Mouse (Mus musculus): ENCODE data around the gene Stac3. TPM values are rescaled to one million over a fixed set of nuclear protein-coding genes. Genes with fewer than 3 reads are reported as not detected.

Stac3 gene
- 0.59 and 0.65 TPM in 2 replicates for polyA plus RNA-seq (2015; fragmentation: Nextera tagmentation; extraction: Ambion mirVana)

DNA sequence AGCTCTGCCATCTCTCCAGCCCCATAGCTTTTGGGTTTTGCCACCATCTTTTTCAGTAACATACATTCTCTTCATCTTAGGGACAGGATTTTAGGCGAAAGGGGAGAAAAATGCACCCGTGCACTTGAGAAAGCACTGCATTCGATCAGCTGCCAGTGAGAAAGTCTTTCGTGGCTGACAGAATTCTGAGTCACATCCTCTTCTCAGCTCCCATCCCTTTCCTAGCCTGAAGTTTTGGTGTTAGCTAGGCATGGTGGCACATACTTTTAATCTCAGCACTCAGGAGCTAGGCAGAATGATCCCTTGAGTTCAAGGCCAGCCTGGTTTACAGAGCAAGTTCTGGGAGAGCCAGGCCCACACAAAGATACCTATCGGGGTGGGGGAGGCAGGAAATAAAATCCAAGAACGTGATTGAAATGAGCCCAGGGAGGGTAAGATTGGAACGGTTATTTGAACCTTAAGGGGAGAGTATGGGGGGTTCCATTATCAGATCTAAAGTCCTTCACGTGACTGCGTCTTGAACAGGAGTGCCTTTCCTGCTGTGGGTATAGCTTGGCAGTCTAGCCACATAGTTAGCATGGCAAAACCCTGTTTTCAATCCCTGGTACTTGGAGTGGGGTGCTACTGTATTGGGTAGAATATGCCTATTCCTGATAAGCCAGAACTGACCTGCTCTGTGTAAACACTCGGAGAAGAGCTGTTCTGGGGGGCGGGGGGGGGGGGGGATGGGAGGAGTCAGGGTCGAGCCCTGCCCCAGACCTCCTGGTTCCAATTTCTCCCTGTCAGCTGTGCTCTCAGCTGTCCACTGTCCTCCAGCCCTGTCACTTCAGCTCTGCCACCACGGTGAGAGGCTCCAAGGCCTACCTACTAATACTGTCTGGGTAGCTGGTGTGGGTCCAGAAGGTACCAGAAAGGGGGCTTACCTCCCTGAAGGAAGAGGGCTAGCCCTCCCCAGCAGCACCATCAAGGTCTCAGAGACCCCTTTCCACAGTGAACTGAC is at the start of gene Stac3:
Gene Stac3, plus strand, starts transcription at position 793 of the 1,000 bp plus-strand sequence.
- H3K27me3 ChIP-seq (ENCODE audit: control insufficient read depth, insufficient read depth, low read depth, low read length), result no peaks in the 10 kb centered on the region
- no peak for ATAC-seq (ENCODE audit: low read depth)

DNA sequence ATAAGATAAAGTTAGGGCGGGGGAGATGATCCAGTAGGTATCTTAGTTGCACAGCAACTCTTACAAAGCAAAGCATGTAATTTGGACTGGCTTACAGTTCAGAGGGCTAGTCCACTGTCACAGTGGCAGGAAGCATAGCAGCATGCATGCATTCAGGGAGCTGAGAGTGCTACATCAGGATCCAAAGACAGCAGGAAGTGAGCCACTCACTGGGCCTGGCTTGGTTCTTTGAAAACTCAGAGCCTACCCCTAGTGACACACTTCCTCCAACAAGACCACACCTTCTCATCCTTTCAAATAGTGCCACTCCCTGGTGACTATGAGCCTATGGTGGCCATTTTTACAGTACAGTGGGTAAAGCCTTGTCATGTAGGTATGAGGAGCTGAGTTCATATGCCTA is 47.8 kb upstream of the Stac3 start:
- Histone ChIP-seq H3K4me1 (ENCODE audit: control insufficient read depth, low read depth, low read length) (no peaks in the 10 kb centered on the region), H3K9ac (ENCODE audit: low read depth, low read length) (no peak overlapping the region), H3K9me3 (replicated peaks; ENCODE audit: control insufficient read depth, low read length) (no peaks in the 10 kb centered on the region), H3K36me3 (ENCODE audit: control insufficient read depth, insufficient read depth) (peaks cover 35% of the 10 kb centered on the region), H3K27ac (ENCODE audit: low read length) (no peak overlapping the region), H3K4me3 (ENCODE audit: low read depth, low read length) (no peak overlapping the region), H3K4me2 (ENCODE audit: low read depth, low read length) (no peak overlapping the region), H3K27me3 (ENCODE audit: control insufficient read depth, insufficient read depth, low read depth, low read length) (no peaks in the 10 kb centered on the region)
- ATAC-seq (ENCODE audit: low read depth), result no peak
- 86% methylated on average over 1 of the region's 1 CpGs for WGBS (ENCODE audit: insufficient replicate concordance)

More for the DNA sequence above, at the start of gene Stac3:
- Histone ChIP-seq H3K27ac (ENCODE audit: low read length) (no peak within 1 kb of the TSS), H3K4me2 (ENCODE audit: low read depth, low read length) (no peak within 1 kb of the TSS), H3K9me3 (replicated peaks; ENCODE audit: control insufficient read depth, low read length) (no peaks in the 10 kb centered on the region), H3K9ac (ENCODE audit: low read depth, low read length) (no peak within 1 kb of the TSS), H3K4me3 (ENCODE audit: low read depth, low read length) (no peak within 1 kb of the TSS), H3K36me3 (ENCODE audit: control insufficient read depth, insufficient read depth) (peaks cover 13% of the 10 kb centered on the region), H3K4me1 (ENCODE audit: control insufficient read depth, low read depth, low read length) (no peaks in the 10 kb centered on the region)
- WGBS (ENCODE audit: insufficient replicate concordance), result 55% methylated on average over 13 of the region's 13 CpGs

DNA sequence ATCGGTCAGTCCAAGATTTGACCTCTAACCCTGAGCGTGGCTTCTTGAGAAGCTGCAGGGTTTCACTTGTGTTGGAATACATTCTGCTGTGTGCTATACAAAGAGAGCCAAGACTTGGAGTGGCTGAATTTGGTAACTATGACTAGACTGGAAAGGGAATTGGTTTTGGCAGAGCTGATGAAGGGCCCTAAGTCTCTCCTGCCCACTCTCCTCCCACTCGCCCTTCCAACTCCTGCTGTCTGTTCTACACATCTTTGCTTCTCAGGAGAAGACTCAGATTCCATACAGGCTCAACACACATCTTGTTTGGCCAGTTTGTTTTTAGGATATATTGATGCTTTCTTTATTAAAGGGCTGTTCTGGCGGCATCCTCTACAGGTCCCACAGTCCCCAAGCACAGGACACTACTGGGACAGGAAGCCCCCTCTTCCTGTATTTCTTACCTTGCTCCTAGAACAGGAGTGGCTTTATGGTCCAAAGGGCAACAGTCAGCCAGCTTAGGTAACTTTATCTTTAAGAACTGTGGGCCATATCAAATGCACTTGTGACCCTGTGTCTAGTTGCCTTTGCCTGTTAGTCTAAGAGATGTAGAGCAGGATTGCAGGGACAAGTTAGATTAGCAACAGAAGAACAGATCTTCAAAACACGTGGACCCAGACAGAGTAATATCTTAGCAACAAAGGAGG is 38.9 kb upstream of the Stac3 start:
- no peak overlapping the region for H3K27ac ChIP-seq (ENCODE audit: low read length)
- no peaks in the 10 kb centered on the region for H3K27me3 ChIP-seq (ENCODE audit: control insufficient read depth, insufficient read depth, low read depth, low read length)
- no peaks in the 10 kb centered on the region for H3K4me1 ChIP-seq (ENCODE audit: control insufficient read depth, low read depth, low read length)
- H3K4me2 ChIP-seq (ENCODE audit: low read depth, low read length), result no peak overlapping the region
- no peak for ATAC-seq (ENCODE audit: low read depth)
- peaks cover 8% of the 10 kb centered on the region for H3K36me3 ChIP-seq (ENCODE audit: control insufficient read depth, insufficient read depth)
- no peaks in the 10 kb centered on the region for H3K9me3 ChIP-seq (replicated peaks; ENCODE audit: control insufficient read depth, low read length)
- 73% methylated on average over 5 of the region's 5 CpGs for WGBS (ENCODE audit: insufficient replicate concordance)
- no peak overlapping the region for H3K4me3 ChIP-seq (ENCODE audit: low read depth, low read length)
- no peak overlapping the region for H3K9ac ChIP-seq (ENCODE audit: low read depth, low read length)

DNA sequence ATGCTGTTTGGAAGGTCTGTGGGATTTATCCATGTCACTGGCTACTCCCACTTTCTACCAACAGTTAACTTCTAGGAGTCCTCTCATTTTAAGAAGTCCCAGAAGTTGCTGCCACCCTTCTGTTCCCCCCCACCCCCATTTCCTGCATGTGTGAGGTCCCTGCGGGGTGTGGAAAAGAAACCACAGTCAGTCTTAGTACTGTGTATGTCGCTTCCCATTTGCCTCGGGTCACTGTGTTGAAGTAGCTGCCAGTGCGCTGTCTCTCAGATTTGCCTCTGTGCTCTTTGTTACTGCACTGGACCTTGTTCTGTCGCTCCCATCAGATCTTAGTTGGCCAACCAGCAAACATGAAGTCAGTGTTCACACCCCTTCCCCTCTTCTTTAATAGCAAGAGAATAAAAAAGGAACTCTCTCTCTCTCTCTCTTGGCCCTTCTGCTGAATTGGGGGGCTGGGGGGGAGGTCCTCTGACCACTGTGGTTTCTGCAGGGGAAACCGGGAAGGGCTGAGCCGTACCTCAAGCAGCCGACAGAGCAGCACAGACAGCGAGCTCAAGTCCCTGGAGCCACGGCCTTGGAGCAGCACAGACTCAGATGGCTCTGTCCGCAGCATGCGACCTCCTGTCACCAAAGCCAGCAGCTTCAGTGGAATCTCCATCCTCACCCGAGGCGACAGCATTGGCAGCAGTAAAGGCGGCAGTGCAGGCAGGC is 30.1 kb upstream of the Stac3 start:
- Histone ChIP-seq H3K4me1 (ENCODE audit: control insufficient read depth, low read depth, low read length) (no peaks in the 10 kb centered on the region), H3K4me2 (ENCODE audit: low read depth, low read length) (no peak overlapping the region), H3K27me3 (ENCODE audit: control insufficient read depth, insufficient read depth, low read depth, low read length) (no peaks in the 10 kb centered on the region), H3K9ac (ENCODE audit: low read depth, low read length) (no peak overlapping the region), H3K4me3 (ENCODE audit: low read depth, low read length) (no peak overlapping the region), H3K36me3 (ENCODE audit: control insufficient read depth, insufficient read depth) (peaks cover 14% of the 10 kb centered on the region), H3K9me3 (replicated peaks; ENCODE audit: control insufficient read depth, low read length) (no peaks in the 10 kb centered on the region), H3K27ac (ENCODE audit: low read length) (no peak overlapping the region)
- whole genome bisulfite sequencing (ENCODE audit: insufficient replicate concordance), result 23% methylated on average over 15 of the region's 15 CpGs
- ATAC-seq (ENCODE audit: low read depth), result no peak

DNA sequence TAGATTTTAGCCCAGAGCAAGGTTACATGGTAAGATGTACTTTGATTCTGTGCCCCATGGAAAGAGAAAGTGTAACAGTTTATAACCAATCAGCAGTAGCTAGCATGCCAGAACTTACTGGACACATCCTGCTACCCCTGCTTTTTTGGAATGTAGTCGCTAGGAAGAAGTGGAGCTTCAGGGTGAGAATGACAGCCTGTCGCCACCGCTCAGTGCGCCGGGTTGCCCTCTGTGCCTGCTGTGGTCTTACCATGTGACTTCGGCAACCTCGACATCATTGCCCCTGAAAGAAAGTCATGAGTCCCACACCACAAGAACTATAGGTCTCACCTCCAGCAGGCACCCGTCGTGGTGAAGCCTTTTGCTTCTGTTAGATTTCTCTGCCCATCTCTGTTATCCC is 28.8 kb upstream of the Stac3 start:
- Histone ChIP-seq H3K4me2 (ENCODE audit: low read depth, low read length) (no peak overlapping the region), H3K9ac (ENCODE audit: low read depth, low read length) (no peak overlapping the region), H3K9me3 (replicated peaks; ENCODE audit: control insufficient read depth, low read length) (no peaks in the 10 kb centered on the region), H3K4me3 (ENCODE audit: low read depth, low read length) (no peak overlapping the region), H3K36me3 (ENCODE audit: control insufficient read depth, insufficient read depth) (peaks cover 14% of the 10 kb centered on the region), H3K27ac (ENCODE audit: low read length) (no peak overlapping the region), H3K4me1 (ENCODE audit: control insufficient read depth, low read depth, low read length) (no peaks in the 10 kb centered on the region), H3K27me3 (ENCODE audit: control insufficient read depth, insufficient read depth, low read depth, low read length) (no peaks in the 10 kb centered on the region)
- WGBS (ENCODE audit: insufficient replicate concordance), result 70% methylated on average over 9 of the region's 9 CpGs
- ATAC-seq (ENCODE audit: low read depth), result no peak

DNA sequence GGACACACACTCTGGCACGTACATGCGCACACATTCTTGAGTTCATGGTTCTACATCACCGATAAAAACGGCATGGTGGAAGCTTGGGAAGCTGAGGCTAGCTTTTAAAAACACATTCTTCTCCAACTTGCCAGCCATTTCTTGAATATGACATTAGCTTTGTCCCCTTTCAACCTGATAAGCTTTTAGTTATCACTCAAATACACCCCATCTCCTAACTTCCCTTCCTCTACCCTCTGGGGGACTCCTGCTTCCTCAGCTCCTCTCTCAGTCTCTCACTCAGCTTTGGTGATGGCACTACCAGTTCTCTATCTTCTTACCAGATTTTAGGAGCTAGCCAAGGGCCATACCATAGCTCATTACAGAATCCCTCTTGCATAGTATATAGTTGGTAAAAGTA is 26.3 kb upstream of the Stac3 start:
- Histone ChIP-seq H3K4me1 (ENCODE audit: control insufficient read depth, low read depth, low read length) (no peaks in the 10 kb centered on the region), H3K27ac (ENCODE audit: low read length) (no peak overlapping the region), H3K9ac (ENCODE audit: low read depth, low read length) (no peak overlapping the region), H3K4me3 (ENCODE audit: low read depth, low read length) (no peak overlapping the region), H3K27me3 (ENCODE audit: control insufficient read depth, insufficient read depth, low read depth, low read length) (no peaks in the 10 kb centered on the region), H3K4me2 (ENCODE audit: low read depth, low read length) (no peak overlapping the region), H3K36me3 (ENCODE audit: control insufficient read depth, insufficient read depth) (peaks cover 8% of the 10 kb centered on the region), H3K9me3 (replicated peaks; ENCODE audit: control insufficient read depth, low read length) (no peaks in the 10 kb centered on the region)
- ATAC-seq (ENCODE audit: low read depth), result no peak
- 80% methylated on average over 4 of the region's 4 CpGs for WGBS (ENCODE audit: insufficient replicate concordance)

DNA sequence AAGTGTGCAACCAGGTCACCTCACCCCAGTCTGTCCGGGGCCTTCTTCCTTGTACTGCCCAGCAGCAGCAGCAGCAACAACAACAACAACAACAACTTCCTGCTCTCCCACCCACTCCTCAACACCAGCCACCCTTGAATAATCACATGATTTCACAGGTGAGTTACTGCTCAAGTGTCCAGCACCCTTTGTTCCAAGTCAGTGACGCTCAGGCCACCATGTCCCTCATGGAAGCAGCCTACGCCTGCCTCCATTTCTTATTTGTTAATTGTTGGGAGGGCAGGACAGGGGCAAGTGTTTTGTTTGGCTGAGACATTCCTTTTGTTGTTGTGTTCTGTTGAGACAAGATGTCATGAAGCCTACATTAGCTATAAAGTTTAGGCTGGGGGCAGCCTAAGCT is 24.9 kb upstream of the Stac3 start:
- H3K36me3 ChIP-seq (ENCODE audit: control insufficient read depth, insufficient read depth), result peaks cover 5% of the 10 kb centered on the region

DNA sequence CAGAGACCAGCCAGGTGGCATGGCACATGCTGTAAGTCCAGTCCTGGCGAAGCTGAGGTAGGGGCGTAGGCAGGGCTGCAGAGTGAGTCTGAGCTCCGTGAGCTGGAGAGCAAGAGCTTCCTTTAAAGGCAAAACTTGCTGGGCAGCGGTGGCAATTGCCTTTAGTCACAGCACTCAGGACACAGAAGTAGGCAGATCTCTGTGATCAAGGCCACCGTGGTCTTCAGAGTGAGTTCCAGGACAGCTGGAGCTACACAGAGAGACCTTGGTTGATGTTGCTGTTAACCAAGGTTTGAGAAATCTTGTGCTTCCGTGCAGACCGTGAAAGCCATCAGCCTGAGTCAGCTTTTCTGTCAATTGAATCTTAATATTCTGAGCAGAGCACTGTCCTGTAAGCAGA is 24.2 kb upstream of the Stac3 start:
- WGBS (ENCODE audit: insufficient replicate concordance), result 78% methylated on average over 7 of the region's 7 CpGs
- Histone ChIP-seq H3K36me3 (ENCODE audit: control insufficient read depth, insufficient read depth) (peaks cover 5% of the 10 kb centered on the region), H3K4me3 (ENCODE audit: low read depth, low read length) (no peak overlapping the region), H3K27me3 (ENCODE audit: control insufficient read depth, insufficient read depth, low read depth, low read length) (no peaks in the 10 kb centered on the region), H3K9me3 (replicated peaks; ENCODE audit: control insufficient read depth, low read length) (no peaks in the 10 kb centered on the region), H3K4me1 (ENCODE audit: control insufficient read depth, low read depth, low read length) (no peaks in the 10 kb centered on the region), H3K4me2 (ENCODE audit: low read depth, low read length) (no peak overlapping the region), H3K27ac (ENCODE audit: low read length) (no peak overlapping the region), H3K9ac (ENCODE audit: low read depth, low read length) (no peak overlapping the region)
- no peak for ATAC-seq (ENCODE audit: low read depth)

More for the DNA sequence above, 24.9 kb upstream of the Stac3 start:
- 71% methylated on average over 3 of the region's 3 CpGs for WGBS (ENCODE audit: insufficient replicate concordance)
- H3K4me3 ChIP-seq (ENCODE audit: low read depth, low read length), result no peak overlapping the region
- no peak overlapping the region for H3K4me2 ChIP-seq (ENCODE audit: low read depth, low read length)
- no peak for ATAC-seq (ENCODE audit: low read depth)
- H3K9ac ChIP-seq (ENCODE audit: low read depth, low read length), result no peak overlapping the region
- no peaks in the 10 kb centered on the region for H3K9me3 ChIP-seq (replicated peaks; ENCODE audit: control insufficient read depth, low read length)
- no peaks in the 10 kb centered on the region for H3K27me3 ChIP-seq (ENCODE audit: control insufficient read depth, insufficient read depth, low read depth, low read length)
- no peak overlapping the region for H3K27ac ChIP-seq (ENCODE audit: low read length)
- no peaks in the 10 kb centered on the region for H3K4me1 ChIP-seq (ENCODE audit: control insufficient read depth, low read depth, low read length)

All from liver, embryonic 16.5 days (tissue).